Mouse (Mus musculus) forebrain, embryonic 14.5 days (tissue): ENCODE results near the gene Olfr988. TPM values are rescaled to one million over a fixed set of nuclear protein-coding genes. Genes with fewer than 3 reads are reported as not detected.
"Not testable (repeated sequence)": the region's sequence is repeated elsewhere in the genome, so short reads cannot be mapped to it uniquely, and the experiment has no call there.

Source experiments
- ATAC-seq: fragments of 200-750 bp; cut with Nextera tagmentation; 2 replicates; pipeline ENCODE4 v1.8.0; 2017; ENCODE audit warnings: mild to moderate bottlenecking, moderate library complexity
- DNase-seq: peaks from one replicate; pipeline ENCODE4 v3.0.0-alpha.2; 2015; ENCODE audit warnings: low spot score
- H3K27ac ChIP-seq: fragments of 300-500 bp; sonication (generic); 2 replicates; pipeline ENCODE4 v1.5.1; 2014; ENCODE audit warnings: low read depth, mild to moderate bottlenecking, control low read depth, low read length, moderate library complexity
- H3K27me3 ChIP-seq: fragments of 300-500 bp; sonication (generic); replicated peaks from 2 replicates; pipeline ENCODE4 v1.6.1; 2014; ENCODE audit warnings: low read length, control low read depth, mixed read lengths; ENCODE audit not compliant: control insufficient read depth, insufficient read depth
- H3K36me3 ChIP-seq: fragments of 300-500 bp; sonication (generic); 2 replicates; pipeline ENCODE4 v1.6.1; 2014; ENCODE audit warnings: low read length, control low read depth; ENCODE audit not compliant: control insufficient read depth, insufficient read depth
- H3K4me1 ChIP-seq: fragments of 300-500 bp; sonication (generic); 2 replicates; pipeline ENCODE4 v1.6.1; 2014; ENCODE audit warnings: antibody characterized with exemption, low read length, control low read depth; ENCODE audit not compliant: control insufficient read depth, insufficient read depth
- H3K4me2 ChIP-seq: fragments of 300-500 bp; sonication (generic); 2 replicates; pipeline ENCODE4 v1.6.1; 2014; ENCODE audit warnings: mild to moderate bottlenecking, control low read depth, low read length
- H3K4me3 ChIP-seq: fragments of 300-500 bp; sonication (generic); 2 replicates; pipeline ENCODE4 v1.5.1; 2014; ENCODE audit warnings: low read depth, low read length, control low read depth
- H3K9ac ChIP-seq: fragments of 300-500 bp; sonication (generic); 2 replicates; pipeline ENCODE4 v1.6.1; 2014; ENCODE audit warnings: mild to moderate bottlenecking, low read length, control low read depth, moderate library complexity
- H3K9me3 ChIP-seq: fragments of 300-500 bp; sonication (generic); replicated peaks from 2 replicates; pipeline ENCODE4 v1.6.1; 2016; ENCODE audit warnings: low read length, control low read depth, mixed read lengths; ENCODE audit not compliant: control insufficient read depth
- WGBS: fragments of 180-500 bp; shearing (Covaris S2); extraction: QIAGEN DNeasy Blood & Tissue Kit; methylation state at CpG from one replicate; pipeline ENCODE4 v1.1.7; 2014; 5-methylcytosine and 5-hydroxymethylcytosine counted together
- polyA plus RNA-seq: library from polyadenylated mRNA; unstranded; fragments of >200 nt; fragmentation: Nextera tagmentation; extraction: Ambion mirVana; gene quantifications from 2 replicates; pipeline ENCODE4 v1.2.1, GENCODE M21; 2014

Gene Olfr988
- polyA plus RNA-seq = not detected in 2 replicates

DNA sequence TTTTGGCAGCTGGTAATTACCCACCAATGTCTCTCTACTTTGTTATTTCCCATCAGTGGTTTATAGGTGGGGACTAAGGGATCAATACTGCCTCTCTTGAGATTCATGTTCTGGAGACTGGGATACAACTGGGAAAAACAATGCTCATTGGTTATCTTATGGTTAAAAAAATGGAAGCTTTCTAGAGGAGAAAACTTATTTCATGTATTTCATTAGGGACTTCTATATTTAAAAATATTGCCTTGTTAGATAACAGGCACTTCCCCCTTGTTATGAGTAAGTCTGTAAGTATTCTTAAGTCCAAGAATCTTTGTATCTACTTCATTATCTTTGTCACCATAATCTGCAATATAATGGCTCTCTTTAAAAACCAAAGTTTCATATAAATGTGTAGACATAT is at the start of gene Olfr988:
Gene Olfr988, minus strand, starts transcription at position 101 of the 400 bp plus-strand sequence.
- not testable (repeated sequence) for ATAC-seq, DNase-seq, H3K4me1 ChIP-seq, H3K4me2 ChIP-seq, H3K9ac ChIP-seq, H3K27me3 ChIP-seq, H3K36me3 ChIP-seq, H3K4me3 ChIP-seq, H3K9me3 ChIP-seq, H3K27ac ChIP-seq

DNA sequence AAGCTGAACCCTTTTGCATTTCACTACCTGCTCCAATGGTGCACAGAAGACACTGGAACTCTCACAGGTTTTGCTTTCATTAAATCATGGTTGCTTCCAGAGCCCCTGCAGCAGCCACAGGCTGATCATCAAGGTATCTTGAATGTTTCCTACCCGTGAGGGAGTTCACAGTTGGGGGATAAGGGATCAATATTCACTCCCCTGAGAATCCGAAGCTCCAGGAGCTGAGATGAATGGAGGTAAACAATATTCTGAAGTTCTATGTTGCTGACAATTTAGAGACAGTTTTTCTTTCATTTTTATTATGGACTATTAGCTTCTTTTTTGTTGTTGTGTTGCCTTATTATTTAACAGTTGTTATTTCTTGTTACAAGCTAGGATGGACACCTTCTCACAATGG is 46.3 kb upstream of the Olfr988 start, which contains the start of gene Olfr992:
Gene Olfr992, minus strand, starts transcription at position 101 of the 400 bp plus-strand sequence.
- 63% methylated on average over 2 of the region's 2 CpGs for WGBS
- Histone ChIP-seq H3K27me3 (no peaks in the 10 kb centered on the region), H3K9me3 (no peaks in the 10 kb centered on the region), H3K4me3 (no peak within 1 kb of the TSS), H3K36me3 (no peaks in the 10 kb centered on the region), H3K4me2 (no peak within 1 kb of the TSS), H3K9ac (no peak within 1 kb of the TSS), H3K27ac (no peak within 1 kb of the TSS), H3K4me1 (no peaks in the 10 kb centered on the region)
- DNase-seq = no peak
- ATAC-seq = no peak

DNA sequence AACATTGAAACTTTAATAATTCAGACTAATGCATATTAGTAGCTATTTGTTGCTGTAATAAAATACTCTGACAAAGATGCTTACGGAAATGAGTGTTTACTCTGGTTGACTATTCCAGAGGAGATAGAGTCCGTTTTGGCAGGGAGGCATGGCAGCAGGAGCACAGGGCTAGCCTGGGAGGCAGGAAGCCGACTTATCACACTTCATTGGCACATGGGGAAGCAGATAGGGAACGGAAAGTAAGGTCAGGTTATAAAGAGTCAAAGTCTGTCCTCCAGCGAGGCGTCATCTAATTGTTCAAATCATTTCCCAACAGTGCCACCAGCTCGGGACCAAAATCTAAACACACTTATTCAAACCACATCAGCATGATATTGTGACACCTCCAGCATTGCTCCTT is 23.1 kb downstream of the Olfr988 start:
- 84% methylated on average over 7 of the region's 7 CpGs for WGBS
- no peak overlapping the region for H3K27ac ChIP-seq
- DNase-seq = no peak

DNA sequence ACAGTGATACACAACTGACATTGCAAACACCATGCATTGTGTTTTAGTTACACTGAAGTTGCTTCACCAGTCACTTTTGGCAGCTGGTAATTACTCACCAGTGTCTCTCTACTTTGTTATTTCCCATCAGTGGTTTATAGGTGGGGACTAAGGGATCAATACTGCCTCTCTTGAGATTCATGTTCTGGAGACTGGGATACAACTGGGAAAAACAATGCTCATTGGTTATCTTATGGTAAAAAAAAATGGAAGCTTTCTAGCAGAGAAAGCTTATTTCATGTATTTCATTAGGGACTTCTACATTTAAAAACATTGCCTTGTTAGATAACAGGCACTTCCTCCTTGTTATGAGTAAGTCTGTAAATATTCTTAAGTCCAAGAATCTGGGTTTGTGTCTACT is 23.8 kb downstream of the Olfr988 start, which contains the start of gene Olfr987:
Gene Olfr987, minus strand, starts transcription at position 101 of the 400 bp plus-strand sequence.
- not testable (repeated sequence) for H3K9ac ChIP-seq, H3K9me3 ChIP-seq, H3K4me2 ChIP-seq, H3K4me3 ChIP-seq, DNase-seq, H3K4me1 ChIP-seq, H3K27me3 ChIP-seq, ATAC-seq, H3K36me3 ChIP-seq, H3K27ac ChIP-seq

More for the DNA sequence above, 23.1 kb downstream of the Olfr988 start:
- no peak for ATAC-seq
- H3K9ac ChIP-seq = no peak overlapping the region
- no peaks in the 10 kb centered on the region for H3K4me1 ChIP-seq
- H3K9me3 ChIP-seq = no peaks in the 10 kb centered on the region
- H3K4me3 ChIP-seq = no peak overlapping the region
- no peaks in the 10 kb centered on the region for H3K27me3 ChIP-seq
- no peaks in the 10 kb centered on the region for H3K36me3 ChIP-seq
- no peak overlapping the region for H3K4me2 ChIP-seq

DNA sequence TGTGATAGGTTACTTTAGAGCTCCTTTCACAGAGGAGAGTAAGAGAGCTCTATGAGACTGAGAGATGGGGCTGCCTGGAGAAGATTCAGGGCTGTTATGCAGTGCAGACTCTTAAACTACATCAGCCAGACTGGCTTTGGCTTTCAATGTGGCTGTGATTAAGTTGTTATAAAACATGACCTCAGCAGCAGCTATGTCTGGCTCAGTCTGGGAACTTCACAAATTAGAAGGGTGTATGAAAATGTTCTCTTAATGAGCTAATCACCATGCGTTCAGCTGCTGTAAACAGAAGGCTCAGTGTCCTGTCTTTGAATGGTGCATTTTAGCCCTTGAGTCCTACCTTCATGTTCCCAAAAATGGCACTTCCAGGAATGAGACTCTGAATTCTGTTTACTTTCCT is 43.9 kb downstream of the Olfr988 start:
- Histone ChIP-seq H3K27me3 (no peaks in the 10 kb centered on the region), H3K27ac (no peak overlapping the region), H3K4me3 (no peak overlapping the region), H3K36me3 (no peaks in the 10 kb centered on the region), H3K4me1 (no peaks in the 10 kb centered on the region), H3K4me2 (no peak overlapping the region), H3K9ac (no peak overlapping the region), H3K9me3 (no peaks in the 10 kb centered on the region)
- DNase-seq = peak; percentile 25
- ATAC-seq = no peak
- 13% methylated on average over 1 of the region's 1 CpGs for WGBS

Other genes with a start within 250 kb of the Olfr988 start
- gene Aplnr, start 227.0 kb downstream of the Olfr988 start, polyA plus RNA-seq = 24.8 and 25.6 TPM in 2 replicates
- gene Lrrc55, start 166.0 kb downstream of the Olfr988 start, polyA plus RNA-seq = 11.0 and 11.7 TPM in 2 replicates
- not detected in 2 replicates for gene Olfr987, start 23.9 kb downstream of the Olfr988 start, polyA plus RNA-seq
- gene Olfr992, start 46.2 kb upstream of the Olfr988 start, polyA plus RNA-seq = not detected in 2 replicates
- not detected in 2 replicates for gene Olfr993, start 51.6 kb upstream of the Olfr988 start, polyA plus RNA-seq
- not detected in 2 replicates for gene Olfr994, start 73.2 kb upstream of the Olfr988 start, polyA plus RNA-seq
- not detected in 2 replicates for gene Olfr995, start 80.4 kb upstream of the Olfr988 start, polyA plus RNA-seq
- gene 4833423E24Rik, start 155.8 kb upstream of the Olfr988 start, polyA plus RNA-seq = 0.08 and 0.12 TPM in 2 replicates
- gene Olfr996, start 216.0 kb upstream of the Olfr988 start, polyA plus RNA-seq = not detected in 2 replicates
- not detected in 2 replicates for gene Olfr998, start 225.7 kb upstream of the Olfr988 start, polyA plus RNA-seq
- gene Olfr1000, start 248.7 kb upstream of the Olfr988 start, polyA plus RNA-seq = not detected in 2 replicates